Mouse (Mus musculus) spleen, postnatal 36 days (tissue): ENCODE results near the gene Zfp825.
"Not testable (repeated sequence)": the region's sequence is repeated elsewhere in the genome, so short reads cannot be mapped to it uniquely, and the experiment has no call there.

ENCODE experiments used
- DNase-seq, 2 experiments: peaks; one replicate each; pipeline ENCODE4 v3.0.0; 2022; ENCODE audit warnings: low spot score in 2 of 2, mixed read lengths in 1 of 2

Zfp825 gene

GRCm38 (mm10) chr13:74493911-74494679 is at the start of gene Zfp825:
Gene Zfp825, minus strand, starts transcription at chr13:74493992.
- peak; percentile 80 to 85 for DNase-seq

- not testable (repeated sequence) for DNase-seq
Observed at GRCm38 (mm10) chr13:74535418-74535817, 41.6 kb upstream of the Zfp825 start.

GRCm38 (mm10) chr13:74534864-74535263 is 41.1 kb upstream of the Zfp825 start:
- peak; percentile 29 to 51 for DNase-seq

GRCm38 (mm10) chr13:74534096-74534495 is 40.3 kb upstream of the Zfp825 start:
- DNase-seq, result no peak

GRCm38 (mm10) chr13:74531251-74531650 is 37.5 kb upstream of the Zfp825 start:
- not testable (repeated sequence) for DNase-seq

GRCm38 (mm10) chr13:74529372-74529715 is 35.6 kb upstream of the Zfp825 start:
- DNase-seq, result not testable (repeated sequence)

GRCm38 (mm10) chr13:74528519-74529371 is 35.0 kb upstream of the Zfp825 start:
- not testable (repeated sequence) for DNase-seq

- peak; percentile 84 to 86 for DNase-seq
Observed at GRCm38 (mm10) chr13:74522481-74523237, 28.9 kb upstream of the Zfp825 start.

GRCm38 (mm10) chr13:74522141-74522480 is 28.3 kb upstream of the Zfp825 start:
- not testable (repeated sequence) for DNase-seq

- DNase-seq, result not testable (repeated sequence)
Observed at GRCm38 (mm10) chr13:74507981-74508380, 14.2 kb upstream of the Zfp825 start.

- DNase-seq, result not testable (repeated sequence)
Observed at GRCm38 (mm10) chr13:74502851-74503250, 9.1 kb upstream of the Zfp825 start.

- DNase-seq, result not testable (repeated sequence)
Observed at GRCm38 (mm10) chr13:74499696-74500095, 5.9 kb upstream of the Zfp825 start.

- DNase-seq, result not testable (repeated sequence)
Observed at GRCm38 (mm10) chr13:74484326-74484725, 9.5 kb downstream of the Zfp825 start.

- not testable (repeated sequence) for DNase-seq
Observed at GRCm38 (mm10) chr13:74471468-74471867, 22.3 kb downstream of the Zfp825 start.

GRCm38 (mm10) chr13:74462699-74463385 is 30.9 kb downstream of the Zfp825 start:
- DNase-seq, result peak; percentile 77 to 79

GRCm38 (mm10) chr13:74462318-74462698 is 31.5 kb downstream of the Zfp825 start:
- not testable (repeated sequence) for DNase-seq

GRCm38 (mm10) chr13:74439895-74440294 is 53.9 kb downstream of the Zfp825 start:
- no peak for DNase-seq
